Mouse (Mus musculus): ENCODE measurements around the gene Dok1. TPM values are rescaled to one million over a fixed set of nuclear protein-coding genes. Genes with fewer than 3 reads are reported as not detected.

Dok1 gene
- polyA plus RNA-seq, 1 experiment from 2014 or later, result 11.3 TPM

- Histone ChIP-seq H3K36me3 (0 out of 2 replicates have a peak, but pooled peaks cover 4% of the 10 kb centered on the region), H3K27ac (ENCODE audit: poor library complexity, severe bottlenecking) (peak overlapping the region; percentile 66), H3K27me3 (replicated peaks) (peaks cover 68% of the 10 kb centered on the region), H3K9me3 (replicated peaks) (no peaks in the 10 kb centered on the region), H3K9ac (no peak overlapping the region), H3K4me2 (no peak overlapping the region; the same call in 1 of the 2 replicates), H3K4me1 (replicated peaks) (peaks cover 20% of the 10 kb centered on the region), H3K4me3 (no peak overlapping the region)
- WGBS, result 29% methylated on average over 9 of the region's 9 CpGs
- ATAC-seq (ENCODE audit: insufficient number of reproducible peaks, low FRiP score), result peak; percentile 79
Observed at GRCm38 (mm10) chr6:83044742-83045141, 11.5 kb upstream of the Dok1 start.

GRCm38 (mm10) chr6:83043993-83044392 is 10.7 kb upstream of the Dok1 start:
- no peaks in the 10 kb centered on the region for H3K36me3 ChIP-seq

GRCm38 (mm10) chr6:83043561-83043960 is 10.3 kb upstream of the Dok1 start:
- peak overlapping the region; percentile 66; the same call in 1 of the 2 replicates for H3K27ac ChIP-seq (ENCODE audit: poor library complexity, severe bottlenecking)
- no peak overlapping the region for H3K9ac ChIP-seq
- no peaks in the 10 kb centered on the region for H3K36me3 ChIP-seq
- H3K4me2 ChIP-seq, result no peak overlapping the region
- H3K4me3 ChIP-seq, result no peak overlapping the region
- H3K27me3 ChIP-seq (replicated peaks), result peaks cover 59% of the 10 kb centered on the region
- peaks cover 22% of the 10 kb centered on the region for H3K4me1 ChIP-seq (replicated peaks)
- no peak for ATAC-seq (ENCODE audit: insufficient number of reproducible peaks, low FRiP score)
- no peaks in the 10 kb centered on the region for H3K9me3 ChIP-seq (replicated peaks)
- 56% methylated on average over 6 of the region's 6 CpGs for WGBS

More at GRCm38 (mm10) chr6:83043993-83044392, 10.7 kb upstream of the Dok1 start:
- Histone ChIP-seq H3K4me3 (no peak overlapping the region), H3K9me3 (replicated peaks) (no peaks in the 10 kb centered on the region), H3K4me2 (no peak overlapping the region), H3K27ac (ENCODE audit: poor library complexity, severe bottlenecking) (peak overlapping the region; percentile 66), H3K4me1 (replicated peaks) (peaks cover 20% of the 10 kb centered on the region), H3K9ac (no peak overlapping the region), H3K27me3 (replicated peaks) (peaks cover 64% of the 10 kb centered on the region)
- 82% methylated on average over 5 of the region's 5 CpGs for WGBS
- ATAC-seq (ENCODE audit: insufficient number of reproducible peaks, low FRiP score), result no peak

GRCm38 (mm10) chr6:83040601-83041000 is 7.3 kb upstream of the Dok1 start:
- Histone ChIP-seq H3K36me3 (no peaks in the 10 kb centered on the region), H3K4me2 (no peak overlapping the region), H3K4me3 (no peak overlapping the region), H3K4me1 (replicated peaks) (peaks cover 27% of the 10 kb centered on the region), H3K27me3 (replicated peaks) (peaks cover 62% of the 10 kb centered on the region), H3K9me3 (replicated peaks) (no peaks in the 10 kb centered on the region), H3K27ac (ENCODE audit: poor library complexity, severe bottlenecking) (no peak overlapping the region), H3K9ac (no peak overlapping the region)
- 76% methylated on average over 5 of the region's 5 CpGs for WGBS
- no peak for ATAC-seq (ENCODE audit: insufficient number of reproducible peaks, low FRiP score)

GRCm38 (mm10) chr6:83038496-83039012 is 5.3 kb upstream of the Dok1 start:
- no peaks in the 10 kb centered on the region for H3K36me3 ChIP-seq
- H3K4me2 ChIP-seq, result peak overlapping the region; percentile 59
- ATAC-seq (ENCODE audit: insufficient number of reproducible peaks, low FRiP score), result peak; percentile 75
- 11% methylated on average over 24 of the region's 24 CpGs for WGBS
- H3K27me3 ChIP-seq (replicated peaks), result peaks cover 64% of the 10 kb centered on the region
- H3K9me3 ChIP-seq (replicated peaks), result no peaks in the 10 kb centered on the region
- no peak overlapping the region for H3K27ac ChIP-seq (ENCODE audit: poor library complexity, severe bottlenecking)
- H3K9ac ChIP-seq, result no peak overlapping the region
- peak overlapping the region; percentile 21 for H3K4me3 ChIP-seq
- H3K4me1 ChIP-seq (replicated peaks), result peaks cover 26% of the 10 kb centered on the region

GRCm38 (mm10) chr6:83037188-83037587 is 3.9 kb upstream of the Dok1 start:
- no peak overlapping the region for H3K9ac ChIP-seq
- no peak overlapping the region for H3K27ac ChIP-seq (ENCODE audit: poor library complexity, severe bottlenecking)
- ATAC-seq (ENCODE audit: insufficient number of reproducible peaks, low FRiP score), result no peak
- H3K4me3 ChIP-seq, result no peak overlapping the region
- 70% methylated on average over 8 of the region's 8 CpGs for WGBS
- peaks cover 29% of the 10 kb centered on the region for H3K4me1 ChIP-seq (replicated peaks)
- H3K9me3 ChIP-seq (replicated peaks), result no peaks in the 10 kb centered on the region
- no peaks in the 10 kb centered on the region for H3K36me3 ChIP-seq
- H3K4me2 ChIP-seq, result no peak overlapping the region
- peaks cover 54% of the 10 kb centered on the region for H3K27me3 ChIP-seq (replicated peaks)

- Histone ChIP-seq H3K27ac (ENCODE audit: poor library complexity, severe bottlenecking) (peak overlapping the region; percentile 8; the same call in 1 of the 2 replicates), H3K36me3 (peaks cover 6% of the 10 kb centered on the region; the same call in 1 of the 2 replicates), H3K9me3 (replicated peaks) (no peaks in the 10 kb centered on the region), H3K4me2 (peak overlapping the region; percentile 76), H3K4me3 (peak overlapping the region; percentile 73), H3K9ac (peak overlapping the region; percentile 75; the same call in 1 of the 2 replicates), H3K27me3 (replicated peaks) (peaks cover 58% of the 10 kb centered on the region), H3K4me1 (replicated peaks) (peaks cover 46% of the 10 kb centered on the region)
- ATAC-seq (ENCODE audit: insufficient number of reproducible peaks, low FRiP score), result no peak
- 27% methylated on average over 5 of the region's 5 CpGs for WGBS
Observed at GRCm38 (mm10) chr6:83034463-83035055, 1.3 kb upstream of the Dok1 start.

GRCm38 (mm10) chr6:83032769-83033191 is 491 bp downstream of the Dok1 start:
- Histone ChIP-seq H3K36me3 (peaks cover 6% of the 10 kb centered on the region; the same call in 1 of the 2 replicates), H3K27me3 (replicated peaks) (peaks cover 70% of the 10 kb centered on the region), H3K4me2 (peak overlapping the region; percentile 76), H3K4me3 (peak overlapping the region; percentile 73), H3K27ac (ENCODE audit: poor library complexity, severe bottlenecking) (0 out of 2 replicates have a peak overlapping the region, but pooled peaks have one; percentile 2), H3K9ac (peak overlapping the region; percentile 75), H3K9me3 (replicated peaks) (no peaks in the 10 kb centered on the region), H3K4me1 (replicated peaks) (peaks cover 41% of the 10 kb centered on the region)
- peak; percentile 64 for ATAC-seq (ENCODE audit: insufficient number of reproducible peaks, low FRiP score)
- WGBS, result under 1% methylated on average over 31 of the region's 31 CpGs

GRCm38 (mm10) chr6:83031921-83032590 is 1.2 kb downstream of the Dok1 start:
- Histone ChIP-seq H3K27ac (ENCODE audit: poor library complexity, severe bottlenecking) (no peak overlapping the region), H3K36me3 (peaks cover 6% of the 10 kb centered on the region; the same call in 1 of the 2 replicates), H3K4me1 (replicated peaks) (peaks cover 44% of the 10 kb centered on the region), H3K4me3 (peak overlapping the region; percentile 73), H3K27me3 (replicated peaks) (peaks cover 70% of the 10 kb centered on the region), H3K9ac (peak overlapping the region; percentile 75; the same call in 1 of the 2 replicates), H3K4me2 (peak overlapping the region; percentile 76), H3K9me3 (replicated peaks) (no peaks in the 10 kb centered on the region)
- WGBS, result 37% methylated on average over 18 of the region's 18 CpGs
- ATAC-seq (ENCODE audit: insufficient number of reproducible peaks, low FRiP score), result no peak

- H3K9ac ChIP-seq, result no peak overlapping the region
- H3K27ac ChIP-seq (ENCODE audit: poor library complexity, severe bottlenecking), result no peak overlapping the region
- ATAC-seq (ENCODE audit: insufficient number of reproducible peaks, low FRiP score), result no peak
- H3K4me2 ChIP-seq, result no peak overlapping the region
- no peak overlapping the region for H3K4me3 ChIP-seq
- peaks cover 6% of the 10 kb centered on the region; the same call in 1 of the 2 replicates for H3K36me3 ChIP-seq
- WGBS, result 78% methylated on average over 7 of the region's 7 CpGs
- H3K9me3 ChIP-seq (replicated peaks), result no peaks in the 10 kb centered on the region
- H3K4me1 ChIP-seq (replicated peaks), result peaks cover 44% of the 10 kb centered on the region
- H3K27me3 ChIP-seq (replicated peaks), result peaks cover 64% of the 10 kb centered on the region
Observed at GRCm38 (mm10) chr6:83031111-83031510, 2.2 kb downstream of the Dok1 start.

GRCm38 (mm10) chr6:83029777-83030176 is 3.5 kb downstream of the Dok1 start:
- Histone ChIP-seq H3K27me3 (replicated peaks) (peaks cover 56% of the 10 kb centered on the region), H3K36me3 (peaks cover 6% of the 10 kb centered on the region; the same call in 1 of the 2 replicates), H3K27ac (ENCODE audit: poor library complexity, severe bottlenecking) (no peak overlapping the region), H3K9ac (no peak overlapping the region), H3K9me3 (replicated peaks) (no peaks in the 10 kb centered on the region), H3K4me1 (replicated peaks) (peaks cover 36% of the 10 kb centered on the region), H3K4me3 (no peak overlapping the region), H3K4me2 (no peak overlapping the region)
- no peak for ATAC-seq (ENCODE audit: insufficient number of reproducible peaks, low FRiP score)
- WGBS, result 35% methylated on average over 10 of the region's 10 CpGs
